Mouse (Mus musculus): ENCODE measurements at regions not wholly inside any gene's neighbourhood (a gene's known extent, or its start where the extent isn't known, plus 50 kb on each side); places are given as distances from the start of the nearest gene placed in this dataset.

GRCm38 (mm10) chr10:122560001-122560695 lies 111.8 kb downstream of the Avpr1a start:
- no peak for TF ChIP-seq EP300 (IDR thresholded peaks at IDR 0.05; ENCODE audit: low read depth)
- no peak for TF ChIP-seq CTCF (IDR thresholded peaks at IDR 0.05; ENCODE audit: low read depth)
